Mouse (Mus musculus) cerebellum, postnatal 14 days (tissue): ENCODE data around the gene Uchl3.

ENCODE experiments used
- DNase-seq, 2 experiments: peaks; one replicate each; pipeline ENCODE4 v3.0.0; 2021; ENCODE audit warnings: mixed read lengths in 2 of 2

Uchl3 gene

GRCm38 (mm10) chr14:101653581-101654525 is at the start of gene Uchl3:
TSS of gene Uchl3 (plus strand) at chr14:101653967.
- DNase-seq = peak; percentile 100

- no peak for DNase-seq
These were observed 47.9 kb upstream of the Uchl3 start for GRCm38 (mm10) chr14:101605843-101606242.

GRCm38 (mm10) chr14:101607631-101608518 is 45.9 kb upstream of the Uchl3 start:
- DNase-seq = peak; percentile 61 to 62

GRCm38 (mm10) chr14:101608519-101609368 is 45.0 kb upstream of the Uchl3 start, which contains the start of gene Tbc1d4:
TSS of gene Tbc1d4 (minus strand) at chr14:101609191.
- peak; percentile 86 to 91 for DNase-seq

- DNase-seq = no peak
These were observed 43.1 kb upstream of the Uchl3 start for GRCm38 (mm10) chr14:101610701-101611100.

- DNase-seq = no peak
These were observed 40.6 kb upstream of the Uchl3 start for GRCm38 (mm10) chr14:101613206-101613605.

- no peak for DNase-seq
These were observed 37.6 kb upstream of the Uchl3 start for GRCm38 (mm10) chr14:101616178-101616577.

- DNase-seq = no peak
These were observed 36.1 kb upstream of the Uchl3 start for GRCm38 (mm10) chr14:101617680-101618079.

- DNase-seq = no peak
These were observed 23.2 kb upstream of the Uchl3 start for GRCm38 (mm10) chr14:101630548-101630947.

GRCm38 (mm10) chr14:101635765-101636164 is 18.0 kb upstream of the Uchl3 start:
- DNase-seq = peak; percentile 11 to 18

- no peak for DNase-seq
These were observed 16.4 kb upstream of the Uchl3 start for GRCm38 (mm10) chr14:101637381-101637780.

GRCm38 (mm10) chr14:101640153-101640843 is 13.5 kb upstream of the Uchl3 start, which contains the start of gene Commd6:
TSS of gene Commd6 (minus strand) at chr14:101640686.
- peak; percentile 92 to 93 for DNase-seq

- no peak for DNase-seq
These were observed 8.8 kb upstream of the Uchl3 start for GRCm38 (mm10) chr14:101644948-101645347.

- no peak for DNase-seq
These were observed 3.2 kb upstream of the Uchl3 start for GRCm38 (mm10) chr14:101650551-101650950.

- no peak for DNase-seq
These were observed 1.2 kb upstream of the Uchl3 start for GRCm38 (mm10) chr14:101652571-101652970.

- peak in 1 of 2 experiments; percentile 42 for DNase-seq
These were observed 751 bp downstream of the Uchl3 start for GRCm38 (mm10) chr14:101654526-101654909.

GRCm38 (mm10) chr14:101656307-101656706 is 2.5 kb downstream of the Uchl3 start:
- DNase-seq = no peak

GRCm38 (mm10) chr14:101661654-101662412 is 8.1 kb downstream of the Uchl3 start:
- DNase-seq = no peak

- no peak for DNase-seq
These were observed 10.5 kb downstream of the Uchl3 start for GRCm38 (mm10) chr14:101664274-101664673.

GRCm38 (mm10) chr14:101666056-101666455 is 12.3 kb downstream of the Uchl3 start:
- DNase-seq = no peak

GRCm38 (mm10) chr14:101666536-101666935 is 12.8 kb downstream of the Uchl3 start:
- DNase-seq = no peak
